Mouse (Mus musculus) heart, postnatal 0 days (tissue): ENCODE data around the gene Wwc1. TPM values are rescaled to one million over a fixed set of nuclear protein-coding genes. Genes with fewer than 3 reads are reported as not detected.

Experiments used
- ATAC-seq: fragments of 200-750 bp; cut with Nextera tagmentation; 2 replicates; pipeline ENCODE4 v1.8.0; 2017; ENCODE audit warnings: low read depth, moderate number of reproducible peaks, moderate library complexity; ENCODE audit not compliant: insufficient read depth
- DNase-seq: peaks from one replicate; pipeline ENCODE4 v3.0.0-alpha.2; 2016; ENCODE audit warnings: low spot score
- H3K27ac ChIP-seq: fragments of 300-500 bp; sonication (generic); 2 replicates; pipeline ENCODE4 v1.5.1; 2014; ENCODE audit warnings: low read depth, mild to moderate bottlenecking
- H3K27me3 ChIP-seq: fragments of 300-500 bp; sonication (generic); 2 replicates; pipeline ENCODE4 v1.6.1; 2014; ENCODE audit warnings: low read length, mixed read lengths; ENCODE audit not compliant: control insufficient read depth, insufficient read depth
- H3K36me3 ChIP-seq: fragments of 300-500 bp; sonication (generic); replicated peaks from 2 replicates; pipeline ENCODE4 v1.6.1; 2014; ENCODE audit warnings: low read length, mixed read lengths; ENCODE audit not compliant: control insufficient read depth, insufficient read depth
- H3K4me1 ChIP-seq: fragments of 300-500 bp; sonication (generic); 2 replicates; pipeline ENCODE4 v1.6.1; 2014; ENCODE audit warnings: antibody characterized with exemption; ENCODE audit not compliant: control insufficient read depth, insufficient read depth
- H3K4me2 ChIP-seq: fragments of 300-500 bp; sonication (generic); 2 replicates; pipeline ENCODE4 v1.6.1; 2014; ENCODE audit warnings: low read depth, mild to moderate bottlenecking, low read length, moderate library complexity
- H3K4me3 ChIP-seq: fragments of 300-500 bp; sonication (generic); 2 replicates; pipeline ENCODE4 v1.5.1; 2014; ENCODE audit warnings: low read depth, low read length
- H3K9ac ChIP-seq: fragments of 300-500 bp; sonication (generic); replicated peaks from 2 replicates; pipeline ENCODE4 v1.6.1; 2014; ENCODE audit warnings: low read depth, low read length, mixed read lengths
- H3K9me3 ChIP-seq: fragments of 300-500 bp; sonication (generic); replicated peaks from 2 replicates; pipeline ENCODE4 v1.6.1; 2016; ENCODE audit warnings: low read length; ENCODE audit not compliant: control insufficient read depth
- CTCF ChIP-seq: IDR thresholded peaks from 2 replicates; pipeline ENCODE4 v1.5.1; 2016; ENCODE audit warnings: antibody characterized with exemption, control low read depth, low read depth
- EP300 ChIP-seq: IDR thresholded peaks from 2 replicates; pipeline ENCODE4 v1.6.1; 2016; ENCODE audit warnings: antibody characterized with exemption, low read depth
- WGBS: fragments of 180-500 bp; shearing (Covaris S2); extraction: QIAGEN DNeasy Blood & Tissue Kit; methylation state at CpG from one replicate; pipeline ENCODE4 v1.1.7; 2014; 5-methylcytosine and 5-hydroxymethylcytosine counted together
- polyA plus RNA-seq: library from polyadenylated mRNA; unstranded; fragments of >200 nt; fragmentation: Nextera tagmentation; extraction: Ambion mirVana; gene quantifications from 2 replicates; pipeline ENCODE4 v1.2.1, GENCODE M21; 2015
- total RNA-seq: library from RNA; depleted of rRNA; stranded (reverse); fragments of >200 nt; gene quantifications from 2 replicates; pipeline ENCODE4 v1.2.3, GENCODE M21; 2014; ENCODE audit warnings: low replicate concordance

The Wwc1 gene
- total and polyA plus RNA-seq, 2 experiments from 2014 or later, result 0.31 to 1.6 TPM

GRCm38 (mm10) chr11:35863653-35864052 lies 116.7 kb downstream of the Wwc1 start:
- H3K36me3 ChIP-seq, result no peaks in the 10 kb centered on the region
- no peaks in the 10 kb centered on the region for H3K9me3 ChIP-seq
- DNase-seq (no peak), ATAC-seq (no peak)
- H3K4me2 ChIP-seq, result no peak overlapping the region
- TF ChIP-seq CTCF (no peak), EP300 (no peak)
- H3K4me3 ChIP-seq, result no peak overlapping the region
- H3K9ac ChIP-seq, result no peak overlapping the region
- no peaks in the 10 kb centered on the region for H3K27me3 ChIP-seq
- no peaks in the 10 kb centered on the region for H3K4me1 ChIP-seq
- WGBS, result 54% methylated on average over 5 of the region's 5 CpGs
- H3K27ac ChIP-seq, result no peak overlapping the region

GRCm38 (mm10) chr11:35857395-35858067 lies 122.8 kb downstream of the Wwc1 start:
- no peak overlapping the region for H3K4me2 ChIP-seq
- no peak overlapping the region for H3K9ac ChIP-seq
- no peaks in the 10 kb centered on the region for H3K36me3 ChIP-seq
- H3K4me3 ChIP-seq, result no peak overlapping the region
- H3K27ac ChIP-seq, result no peak overlapping the region
- H3K9me3 ChIP-seq, result no peaks in the 10 kb centered on the region
- no peaks in the 10 kb centered on the region for H3K4me1 ChIP-seq
- no peak for ATAC-seq
- H3K27me3 ChIP-seq, result no peaks in the 10 kb centered on the region
- TF ChIP-seq CTCF, result no peak
- TF ChIP-seq EP300, result no peak
- no peak for DNase-seq
- WGBS, result 61% methylated on average over 12 of the region's 12 CpGs

- no peak overlapping the region for H3K4me3 ChIP-seq
- H3K9ac ChIP-seq, result no peak overlapping the region
- DNase-seq, result no peak
- 68% methylated on average over 11 of the region's 11 CpGs for WGBS
- TF ChIP-seq CTCF (no peak), EP300 (no peak)
- H3K27me3 ChIP-seq, result no peaks in the 10 kb centered on the region
- H3K36me3 ChIP-seq, result no peaks in the 10 kb centered on the region
- H3K4me2 ChIP-seq, result no peak overlapping the region
- no peaks in the 10 kb centered on the region for H3K9me3 ChIP-seq
- ATAC-seq, result no peak
- H3K27ac ChIP-seq, result no peak overlapping the region
- no peaks in the 10 kb centered on the region for H3K4me1 ChIP-seq
These were observed 123.8 kb downstream of the Wwc1 start for GRCm38 (mm10) chr11:35856359-35857040.

- DNase-seq (no peak), ATAC-seq (no peak)
- no peaks in the 10 kb centered on the region for H3K36me3 ChIP-seq
- WGBS, result 73% methylated on average over 8 of the region's 9 CpGs
- H3K4me2 ChIP-seq, result no peak overlapping the region
- H3K27ac ChIP-seq, result no peak overlapping the region
- H3K9me3 ChIP-seq, result no peaks in the 10 kb centered on the region
- no peak overlapping the region for H3K4me3 ChIP-seq
- no peaks in the 10 kb centered on the region for H3K4me1 ChIP-seq
- H3K27me3 ChIP-seq, result no peaks in the 10 kb centered on the region
- TF ChIP-seq CTCF, result no peak
- TF ChIP-seq EP300, result no peak
- no peak overlapping the region for H3K9ac ChIP-seq
These were observed 124.8 kb downstream of the Wwc1 start for GRCm38 (mm10) chr11:35855567-35855966.

- no peak for DNase-seq
- no peak overlapping the region for H3K9ac ChIP-seq
- H3K4me2 ChIP-seq, result no peak overlapping the region
- H3K4me1 ChIP-seq, result no peaks in the 10 kb centered on the region
- TF ChIP-seq CTCF (no peak), EP300 (no peak)
- no peaks in the 10 kb centered on the region for H3K36me3 ChIP-seq
- no peak overlapping the region for H3K4me3 ChIP-seq
- H3K27ac ChIP-seq, result no peak overlapping the region
- no peaks in the 10 kb centered on the region for H3K9me3 ChIP-seq
- H3K27me3 ChIP-seq, result no peaks in the 10 kb centered on the region
- ATAC-seq, result no peak
- 82% methylated on average over 5 of the region's 5 CpGs for WGBS
These were observed 125.4 kb downstream of the Wwc1 start for GRCm38 (mm10) chr11:35854941-35855340.

GRCm38 (mm10) chr11:35853651-35854050 lies 126.7 kb downstream of the Wwc1 start:
- no peaks in the 10 kb centered on the region for H3K4me1 ChIP-seq
- no peak overlapping the region for H3K4me2 ChIP-seq
- no peak overlapping the region for H3K9ac ChIP-seq
- no peak overlapping the region for H3K27ac ChIP-seq
- TF ChIP-seq EP300, result no peak
- no peak for TF ChIP-seq CTCF
- ATAC-seq (no peak), DNase-seq (no peak)
- no peaks in the 10 kb centered on the region for H3K27me3 ChIP-seq
- no peaks in the 10 kb centered on the region for H3K36me3 ChIP-seq
- no peak overlapping the region for H3K4me3 ChIP-seq
- no peaks in the 10 kb centered on the region for H3K9me3 ChIP-seq
- 85% methylated on average over 4 of the region's 4 CpGs for WGBS
